Mouse (Mus musculus): ENCODE data around the gene Cntnap2. TPM values are rescaled to one million over a fixed set of nuclear protein-coding genes. Genes with fewer than 3 reads are reported as not detected.
"Not testable (repeated sequence)": the region's sequence is repeated elsewhere in the genome, so short reads cannot be mapped to it uniquely, and the experiment has no call there.

Cntnap2 gene
- polyA plus RNA-seq, 1 experiment from 2014 or later, result 22.2 TPM

DNA sequence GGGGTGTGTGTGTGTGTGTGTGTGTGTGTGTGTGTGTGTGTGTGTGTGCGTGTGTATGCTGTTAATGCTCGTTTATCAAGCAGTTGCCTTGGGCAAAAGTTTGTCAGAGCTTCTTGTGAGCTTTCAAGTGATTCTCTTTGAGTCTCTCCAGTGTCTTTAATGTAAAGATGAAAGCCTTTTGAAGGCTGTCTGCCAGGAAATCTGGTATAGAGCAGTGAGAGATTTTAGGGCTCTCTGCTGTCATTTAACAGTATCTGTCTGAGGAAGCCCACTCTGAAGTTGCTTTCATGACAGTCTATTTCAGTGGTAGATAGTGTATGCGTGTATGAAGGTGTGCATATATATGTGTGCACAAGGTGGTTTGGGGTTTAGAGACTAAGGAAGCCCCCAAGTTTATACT lies 1425.2 kb downstream of the Cntnap2 start:
- H3K4me3 ChIP-seq, result no peak overlapping the region
- H3K36me3 ChIP-seq, result no peaks in the 10 kb centered on the region
- H3K27me3 ChIP-seq (ENCODE audit: insufficient read depth, poor library complexity, severe bottlenecking), result no peaks in the 10 kb centered on the region
- WGBS, result 83% methylated on average over 3 of the region's 3 CpGs
- no peaks in the 10 kb centered on the region for H3K4me1 ChIP-seq (replicated peaks)
- no peak overlapping the region for H3K27ac ChIP-seq
- H3K9me3 ChIP-seq, result no peaks in the 10 kb centered on the region
- no peak for DNase-seq (ENCODE audit: low spot score)

DNA sequence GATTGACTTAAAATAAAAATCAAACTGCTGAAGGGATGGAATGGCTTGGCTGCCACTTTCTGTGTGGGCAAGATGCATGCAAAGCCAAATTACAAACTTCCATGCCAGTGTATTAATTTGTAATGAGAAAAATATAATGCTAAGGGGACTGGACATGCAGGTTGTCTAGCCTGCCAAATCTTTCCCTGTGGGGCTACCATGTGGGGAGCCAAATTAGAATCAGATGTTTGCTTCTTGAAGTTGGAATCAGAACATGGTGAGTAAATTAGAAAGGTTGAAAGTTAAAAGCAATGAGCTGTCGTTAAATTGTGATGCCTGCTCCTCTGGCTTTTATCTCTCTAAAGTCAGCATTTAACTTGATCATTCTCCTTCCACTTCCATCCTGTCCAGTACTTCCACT lies 1443.6 kb downstream of the Cntnap2 start:
- H3K9me3 ChIP-seq, result no peaks in the 10 kb centered on the region
- no peak overlapping the region for H3K4me3 ChIP-seq
- H3K27ac ChIP-seq, result no peak overlapping the region
- WGBS, result 53% methylated on average over 1 of the region's 1 CpGs
- DNase-seq (ENCODE audit: low spot score), result no peak
- H3K36me3 ChIP-seq, result no peaks in the 10 kb centered on the region
- no peaks in the 10 kb centered on the region for H3K27me3 ChIP-seq (ENCODE audit: insufficient read depth, poor library complexity, severe bottlenecking)
- H3K4me1 ChIP-seq (replicated peaks), result no peaks in the 10 kb centered on the region

DNA sequence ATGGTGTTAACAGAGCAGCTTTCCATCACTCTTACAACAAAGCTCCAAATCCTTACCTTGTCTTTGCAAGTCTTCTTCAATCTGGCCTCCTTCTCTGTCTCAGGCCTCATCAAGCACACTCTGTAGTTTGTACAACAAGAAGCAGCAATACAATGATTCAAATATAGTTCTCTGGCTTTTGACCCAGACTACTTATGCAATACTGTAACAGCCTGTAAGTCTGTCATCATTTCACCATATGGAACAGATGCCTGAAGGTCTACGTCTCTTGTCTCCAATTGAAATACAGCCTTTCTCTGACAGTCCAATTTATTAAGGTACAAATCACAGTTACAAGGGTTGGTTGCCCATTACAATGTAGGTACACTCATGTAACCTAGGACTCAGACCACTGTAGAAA lies 1453.7 kb downstream of the Cntnap2 start:
- Histone ChIP-seq H3K36me3 (no peaks in the 10 kb centered on the region), H3K27ac (no peak overlapping the region), H3K4me3 (no peak overlapping the region), H3K27me3 (ENCODE audit: insufficient read depth, poor library complexity, severe bottlenecking) (no peaks in the 10 kb centered on the region), H3K9me3 (no peaks in the 10 kb centered on the region), H3K4me1 (replicated peaks) (no peaks in the 10 kb centered on the region)
- WGBS, result 92% methylated on average over 1 of the region's 1 CpGs
- no peak for DNase-seq (ENCODE audit: low spot score)

DNA sequence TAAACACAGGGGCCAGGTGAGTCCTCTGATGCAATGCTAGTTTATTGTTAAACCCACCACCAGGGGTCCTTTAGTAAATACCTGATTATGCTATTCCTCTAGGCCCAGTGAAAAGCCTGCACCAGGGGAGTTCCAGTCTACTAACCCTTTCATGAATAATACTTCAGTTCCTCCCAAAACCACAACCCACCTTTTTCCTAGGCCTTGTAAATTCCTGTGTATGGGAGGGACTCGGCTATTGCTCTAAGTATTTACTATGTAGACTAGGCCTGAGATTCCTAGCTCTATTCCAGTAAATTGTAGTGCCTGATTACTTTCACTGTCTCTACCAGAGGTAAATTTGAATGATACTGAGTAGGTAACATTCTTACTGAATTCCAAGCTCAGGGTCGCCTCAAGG lies 1478.4 kb downstream of the Cntnap2 start:
- not testable (repeated sequence) for H3K4me3 ChIP-seq; H3K9me3 ChIP-seq; DNase-seq (ENCODE audit: low spot score); H3K27ac ChIP-seq; H3K36me3 ChIP-seq; H3K4me1 ChIP-seq (replicated peaks); H3K27me3 ChIP-seq (ENCODE audit: insufficient read depth, poor library complexity, severe bottlenecking)
- 88% methylated on average over 2 of the region's 2 CpGs for WGBS

DNA sequence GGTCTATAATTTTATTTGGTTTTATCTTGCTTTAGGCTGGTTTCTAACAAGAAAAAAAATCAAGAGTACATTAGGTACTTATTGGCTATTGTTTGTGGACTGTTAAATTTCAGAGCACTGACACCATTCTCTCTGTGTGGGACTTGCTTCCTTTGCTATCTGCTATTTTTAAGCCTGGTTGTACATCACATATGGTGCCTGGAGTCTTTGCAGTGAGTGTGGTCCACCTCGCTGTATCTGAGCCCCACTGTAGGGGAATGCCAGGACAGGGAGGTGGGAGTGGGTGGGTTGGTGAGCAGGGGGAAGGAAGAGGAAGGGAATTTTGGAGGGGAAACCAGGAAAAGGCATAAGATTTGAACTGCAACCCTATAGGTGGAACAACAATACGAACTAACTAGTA lies 1504.3 kb downstream of the Cntnap2 start:
- Histone ChIP-seq H3K27ac (no peak overlapping the region), H3K4me3 (no peak overlapping the region), H3K4me1 (replicated peaks) (no peaks in the 10 kb centered on the region), H3K9me3 (no peaks in the 10 kb centered on the region), H3K27me3 (ENCODE audit: insufficient read depth, poor library complexity, severe bottlenecking) (no peaks in the 10 kb centered on the region), H3K36me3 (no peaks in the 10 kb centered on the region)
- WGBS, result 87% methylated on average over 2 of the region's 2 CpGs
- DNase-seq (ENCODE audit: low spot score), result no peak

DNA sequence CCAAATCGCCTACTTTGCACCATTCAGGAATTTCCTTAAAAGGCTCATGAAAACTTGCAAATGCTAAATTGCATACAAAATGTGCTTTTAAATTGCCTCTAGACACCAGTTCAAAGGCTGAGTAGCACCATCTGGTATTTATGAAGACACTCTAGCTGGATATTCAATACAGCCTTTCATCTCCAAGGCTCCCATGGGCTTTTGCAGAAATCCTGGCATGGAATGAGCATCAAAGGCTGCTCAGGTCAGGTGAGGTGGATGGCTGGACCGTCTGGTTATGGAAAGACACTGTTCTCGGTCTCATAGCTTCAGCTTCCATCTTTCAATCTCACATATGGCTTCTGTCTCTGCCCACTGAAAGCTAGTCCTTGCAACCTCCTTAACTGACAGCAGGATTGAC lies 1515.9 kb downstream of the Cntnap2 start:
- no peaks in the 10 kb centered on the region for H3K9me3 ChIP-seq
- no peak overlapping the region for H3K4me3 ChIP-seq
- 71% methylated on average over 3 of the region's 3 CpGs for WGBS
- no peak overlapping the region for H3K27ac ChIP-seq
- H3K27me3 ChIP-seq (ENCODE audit: insufficient read depth, poor library complexity, severe bottlenecking), result no peaks in the 10 kb centered on the region
- no peaks in the 10 kb centered on the region for H3K4me1 ChIP-seq (replicated peaks)
- peak; percentile 5 for DNase-seq (ENCODE audit: low spot score)
- no peaks in the 10 kb centered on the region for H3K36me3 ChIP-seq

DNA sequence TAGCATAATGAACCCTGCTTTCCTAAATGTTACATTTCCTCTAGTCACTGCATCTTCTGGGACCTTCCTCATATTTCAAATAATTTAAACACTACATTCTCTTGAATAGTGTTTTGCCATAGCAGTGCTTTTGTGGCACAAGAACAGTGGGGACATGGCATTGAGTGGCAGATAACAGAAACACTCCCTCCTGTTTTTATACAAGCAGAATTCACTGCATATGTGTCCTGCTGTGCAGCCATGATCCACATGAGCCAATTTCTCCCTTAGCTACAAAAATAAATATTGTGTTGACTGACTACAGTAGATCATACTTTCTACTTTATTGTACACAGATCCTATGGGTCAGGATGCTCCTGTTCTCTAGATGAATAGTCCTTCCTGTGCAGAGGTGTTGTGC lies 1553.2 kb downstream of the Cntnap2 start:
- Histone ChIP-seq H3K4me3 (no peak overlapping the region), H3K36me3 (no peaks in the 10 kb centered on the region), H3K27me3 (ENCODE audit: insufficient read depth, poor library complexity, severe bottlenecking) (no peaks in the 10 kb centered on the region), H3K4me1 (replicated peaks) (no peaks in the 10 kb centered on the region), H3K9me3 (no peaks in the 10 kb centered on the region), H3K27ac (no peak overlapping the region)
- no peak for DNase-seq (ENCODE audit: low spot score)

DNA sequence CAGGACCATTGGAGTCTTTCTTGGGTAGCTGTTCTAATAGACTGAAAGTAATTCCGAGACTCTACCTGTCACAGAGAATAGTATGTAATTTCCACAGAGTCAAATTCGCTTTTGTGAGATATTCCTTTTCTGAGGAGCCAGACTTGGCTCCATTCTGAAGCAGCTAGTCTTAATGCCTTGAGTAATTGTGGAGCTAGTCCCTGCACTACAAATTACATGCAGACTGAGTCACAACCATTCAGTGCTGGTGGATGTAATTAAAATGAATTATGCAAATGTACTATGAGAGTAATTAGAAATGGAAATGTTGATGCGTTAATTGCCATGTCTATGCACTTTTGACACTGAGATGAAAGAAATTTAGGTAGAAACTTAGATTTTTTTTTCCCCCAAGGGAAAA lies 1553.7 kb downstream of the Cntnap2 start:
- WGBS, result 86% methylated on average over 3 of the region's 3 CpGs
- no peak for DNase-seq (ENCODE audit: low spot score)
- Histone ChIP-seq H3K27ac (no peak overlapping the region), H3K36me3 (no peaks in the 10 kb centered on the region), H3K4me3 (no peak overlapping the region), H3K27me3 (ENCODE audit: insufficient read depth, poor library complexity, severe bottlenecking) (no peaks in the 10 kb centered on the region), H3K4me1 (replicated peaks) (no peaks in the 10 kb centered on the region), H3K9me3 (no peaks in the 10 kb centered on the region)

DNA sequence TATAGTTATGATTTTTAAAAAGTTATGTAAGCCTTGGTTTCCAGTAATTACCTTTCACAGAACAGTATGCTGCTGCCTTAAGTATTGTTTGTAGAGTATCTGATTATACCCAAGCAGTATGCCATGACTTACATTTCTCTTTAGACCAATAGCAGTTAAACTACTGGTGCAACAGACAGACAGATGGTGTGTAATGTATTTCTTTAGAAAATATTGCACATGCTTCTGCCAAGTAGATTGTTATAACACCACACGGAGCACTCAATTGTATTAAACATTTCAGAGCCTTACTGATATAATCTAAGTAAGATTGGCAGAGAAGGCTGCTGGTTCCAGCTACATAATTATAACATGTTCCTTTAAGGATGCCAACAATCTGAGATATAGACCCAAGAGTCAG lies 1609.9 kb downstream of the Cntnap2 start:
- no peak for DNase-seq (ENCODE audit: low spot score)
- Histone ChIP-seq H3K27ac (no peak overlapping the region), H3K9me3 (no peaks in the 10 kb centered on the region), H3K36me3 (no peaks in the 10 kb centered on the region), H3K4me3 (no peak overlapping the region), H3K27me3 (ENCODE audit: insufficient read depth, poor library complexity, severe bottlenecking) (no peaks in the 10 kb centered on the region), H3K4me1 (replicated peaks) (no peaks in the 10 kb centered on the region)
- WGBS, result 92% methylated on average over 1 of the region's 1 CpGs

DNA sequence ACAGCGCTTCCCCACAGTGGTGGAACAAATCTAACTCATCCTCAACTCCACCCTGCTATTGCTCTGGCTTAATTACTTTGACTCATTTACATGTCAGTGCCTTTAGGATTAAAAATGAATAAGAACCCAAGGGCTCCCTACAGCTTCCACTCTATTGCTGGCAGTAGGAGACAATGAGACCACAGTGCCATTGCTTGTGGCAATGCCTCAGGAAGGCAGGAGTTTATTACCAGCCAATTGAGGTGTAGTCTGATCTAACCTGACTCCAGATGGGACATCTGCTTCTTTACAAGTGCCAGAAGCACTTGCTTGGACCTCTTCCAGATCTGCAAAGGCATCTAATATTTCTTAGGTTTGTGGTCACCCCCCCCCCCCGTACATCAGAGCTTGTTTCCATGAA lies 1615.9 kb downstream of the Cntnap2 start:
- Histone ChIP-seq H3K9me3 (no peaks in the 10 kb centered on the region), H3K4me1 (replicated peaks) (no peaks in the 10 kb centered on the region), H3K27ac (no peak overlapping the region), H3K4me3 (no peak overlapping the region), H3K27me3 (ENCODE audit: insufficient read depth, poor library complexity, severe bottlenecking) (no peaks in the 10 kb centered on the region), H3K36me3 (no peaks in the 10 kb centered on the region)
- no peak for DNase-seq (ENCODE audit: low spot score)
- WGBS, result 85% methylated on average over 2 of the region's 2 CpGs

DNA sequence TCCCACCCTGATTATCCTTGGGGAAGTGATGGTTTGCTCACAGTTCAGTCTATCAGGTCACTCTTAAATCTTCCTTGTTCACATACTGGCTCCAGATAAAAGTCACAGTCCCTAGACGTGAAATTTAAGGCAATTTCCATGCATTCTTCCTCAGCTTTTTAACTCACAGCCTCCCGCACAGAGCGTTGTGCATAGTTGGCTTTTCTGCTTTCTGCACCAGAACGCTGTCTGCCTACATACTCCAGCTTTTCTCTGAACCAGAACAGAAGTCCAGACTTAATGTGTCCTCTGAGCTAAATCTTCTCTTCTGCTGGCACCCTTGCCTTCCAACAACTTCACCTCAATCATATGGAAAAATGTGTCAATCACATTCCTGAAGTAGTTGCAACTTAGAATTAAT lies 1616.5 kb downstream of the Cntnap2 start:
- no peak overlapping the region for H3K4me3 ChIP-seq
- no peaks in the 10 kb centered on the region for H3K9me3 ChIP-seq
- H3K36me3 ChIP-seq, result no peaks in the 10 kb centered on the region
- no peak for DNase-seq (ENCODE audit: low spot score)
- H3K27me3 ChIP-seq (ENCODE audit: insufficient read depth, poor library complexity, severe bottlenecking), result no peaks in the 10 kb centered on the region
- 89% methylated on average over 4 of the region's 4 CpGs for WGBS
- no peaks in the 10 kb centered on the region for H3K4me1 ChIP-seq (replicated peaks)
- H3K27ac ChIP-seq, result no peak overlapping the region

DNA sequence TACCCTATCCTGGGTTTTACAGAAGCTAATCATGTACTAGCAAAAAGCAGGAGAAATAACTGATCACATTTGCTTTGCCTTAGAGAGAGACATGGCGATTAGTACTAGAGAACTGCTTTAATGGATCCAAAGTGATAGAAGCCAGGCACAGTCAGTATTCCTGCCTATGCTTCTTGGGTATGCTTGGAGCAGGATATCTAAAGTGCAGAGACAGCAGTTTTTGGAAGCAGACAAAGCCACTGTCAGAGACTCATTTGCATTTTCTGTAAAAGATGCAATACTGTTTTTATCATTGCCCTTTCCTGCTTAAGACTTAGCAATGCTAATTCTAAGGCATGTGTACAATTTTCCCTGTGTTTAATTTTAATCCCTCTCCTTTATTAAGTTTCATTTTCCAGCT lies 1637.0 kb downstream of the Cntnap2 start:
- no peaks in the 10 kb centered on the region for H3K36me3 ChIP-seq
- no peak overlapping the region for H3K27ac ChIP-seq
- H3K9me3 ChIP-seq, result no peaks in the 10 kb centered on the region
- no peak for DNase-seq (ENCODE audit: low spot score)
- 90% methylated on average over 1 of the region's 1 CpGs for WGBS
- H3K4me3 ChIP-seq, result no peak overlapping the region
- H3K4me1 ChIP-seq (replicated peaks), result no peaks in the 10 kb centered on the region
- H3K27me3 ChIP-seq (ENCODE audit: insufficient read depth, poor library complexity, severe bottlenecking), result no peaks in the 10 kb centered on the region

DNA sequence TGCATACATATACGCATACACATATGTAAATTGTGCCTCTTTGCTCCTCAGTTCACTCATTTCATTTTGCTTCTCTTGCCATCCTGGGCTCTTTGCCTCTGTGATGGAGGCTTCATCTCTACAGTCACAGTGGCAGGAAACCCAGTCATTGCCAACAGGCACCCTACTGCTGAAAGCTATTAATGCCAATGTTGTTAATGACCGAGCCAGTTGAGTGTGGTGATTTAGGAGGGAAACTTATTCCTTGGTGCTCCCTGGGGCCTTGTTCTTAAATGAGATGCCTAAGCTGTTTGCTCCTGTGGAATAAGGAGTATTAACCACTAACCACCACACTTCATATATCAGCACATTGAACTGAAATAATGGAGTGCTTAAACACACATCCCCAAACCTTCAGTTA lies 1640.2 kb downstream of the Cntnap2 start:
- H3K27me3 ChIP-seq (ENCODE audit: insufficient read depth, poor library complexity, severe bottlenecking), result no peaks in the 10 kb centered on the region
- H3K4me3 ChIP-seq, result no peak overlapping the region
- H3K9me3 ChIP-seq, result no peaks in the 10 kb centered on the region
- no peaks in the 10 kb centered on the region for H3K4me1 ChIP-seq (replicated peaks)
- no peak for DNase-seq (ENCODE audit: low spot score)
- no peaks in the 10 kb centered on the region for H3K36me3 ChIP-seq
- WGBS, result 83% methylated on average over 2 of the region's 2 CpGs
- no peak overlapping the region for H3K27ac ChIP-seq

DNA sequence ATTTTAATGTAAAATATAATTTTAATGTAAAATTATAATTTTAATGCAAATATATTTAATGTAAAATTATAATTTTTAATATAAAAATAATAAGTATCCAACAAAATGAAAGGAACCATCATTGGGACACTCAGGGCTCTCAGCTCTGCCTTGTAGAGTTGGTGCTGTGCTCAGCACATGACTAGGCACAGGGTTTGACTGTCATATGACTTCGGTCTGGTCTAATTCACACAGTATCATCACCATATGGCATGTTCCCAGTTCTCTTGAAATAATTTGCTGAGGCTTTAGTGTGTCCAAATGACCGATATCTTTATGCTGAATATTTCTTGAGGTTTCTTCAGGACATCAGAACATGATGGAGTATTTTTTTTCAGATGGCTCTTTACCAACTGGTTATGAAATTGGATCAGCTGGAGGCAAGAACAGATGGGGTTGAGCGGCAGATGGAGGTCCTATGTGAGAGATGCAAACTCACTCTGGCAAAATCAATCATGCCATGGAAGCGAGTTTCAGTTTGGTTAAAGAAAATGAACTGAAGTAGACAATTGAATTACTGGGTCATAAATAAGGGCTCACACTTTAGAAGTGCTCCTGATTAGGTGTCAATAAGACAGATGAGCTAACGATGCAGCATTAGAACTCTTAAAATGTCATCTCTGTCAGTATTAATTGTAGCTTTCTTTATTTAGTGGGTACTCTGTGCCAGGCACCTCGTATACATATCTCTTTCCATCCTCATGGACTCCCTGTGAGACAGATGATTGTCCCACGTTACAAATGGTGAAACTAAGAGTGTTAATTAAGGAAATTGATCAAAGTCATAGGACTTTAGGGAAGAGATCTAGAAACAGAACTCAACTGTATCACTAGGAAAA lies 1645.4 kb downstream of the Cntnap2 start:
- no peaks in the 10 kb centered on the region for H3K36me3 ChIP-seq
- H3K27me3 ChIP-seq (ENCODE audit: insufficient read depth, poor library complexity, severe bottlenecking), result no peaks in the 10 kb centered on the region
- WGBS, result 78% methylated on average over 7 of the region's 7 CpGs
- H3K4me3 ChIP-seq, result no peak overlapping the region
- H3K9me3 ChIP-seq, result no peaks in the 10 kb centered on the region
- DNase-seq (ENCODE audit: low spot score), result peak; percentile 5
- no peaks in the 10 kb centered on the region for H3K4me1 ChIP-seq (replicated peaks)
- H3K27ac ChIP-seq, result no peak overlapping the region
